Mouse (Mus musculus): ENCODE measurements around the gene Gm42372. TPM values are rescaled to one million over a fixed set of nuclear protein-coding genes. Genes with fewer than 3 reads are reported as not detected.

Gm42372 gene
- polyA plus RNA-seq, 1 experiment from 2014 or later = 1.5 TPM

- Histone ChIP-seq H3K27me3 (replicated peaks) (no peaks in the 10 kb centered on the region), H3K9ac (no peak overlapping the region), H3K4me1 (0 out of 2 replicates have a peak, but pooled peaks cover 7% of the 10 kb centered on the region), H3K9me3 (no peaks in the 10 kb centered on the region), H3K4me3 (no peak overlapping the region), H3K36me3 (no peaks in the 10 kb centered on the region), H3K4me2 (replicated peaks) (no peak overlapping the region), H3K27ac (no peak overlapping the region)
- ATAC-seq (ENCODE audit: low FRiP score, low read depth) = no peak
- WGBS = 68% methylated on average over 8 of the region's 8 CpGs
These were observed 6.6 kb upstream of the Gm42372 start for GRCm38 (mm10) chr7:16976298-16976697.

GRCm38 (mm10) chr7:16978173-16978572 lies 4.7 kb upstream of the Gm42372 start:
- H3K36me3 ChIP-seq = no peaks in the 10 kb centered on the region
- no peak overlapping the region for H3K9ac ChIP-seq
- peaks cover 16% of the 10 kb centered on the region for H3K4me1 ChIP-seq
- no peak overlapping the region for H3K4me3 ChIP-seq
- no peak overlapping the region for H3K4me2 ChIP-seq (replicated peaks)
- no peak overlapping the region for H3K27ac ChIP-seq
- no peaks in the 10 kb centered on the region for H3K9me3 ChIP-seq
- 78% methylated on average over 6 of the region's 6 CpGs for WGBS
- H3K27me3 ChIP-seq (replicated peaks) = no peaks in the 10 kb centered on the region
- no peak for ATAC-seq (ENCODE audit: low FRiP score, low read depth)

GRCm38 (mm10) chr7:16978593-16978992 lies 4.3 kb upstream of the Gm42372 start:
- no peak for ATAC-seq (ENCODE audit: low FRiP score, low read depth)
- WGBS = 97% methylated on average over 3 of the region's 3 CpGs

GRCm38 (mm10) chr7:16980348-16980747 lies 2.5 kb upstream of the Gm42372 start:
- Histone ChIP-seq H3K27me3 (replicated peaks) (no peaks in the 10 kb centered on the region), H3K27ac (0 out of 2 replicates have a peak overlapping the region, but pooled peaks have one; percentile 59), H3K36me3 (no peaks in the 10 kb centered on the region), H3K9me3 (no peaks in the 10 kb centered on the region), H3K4me1 (peaks cover 24% of the 10 kb centered on the region), H3K4me3 (no peak overlapping the region), H3K4me2 (replicated peaks) (peak overlapping the region; percentile 50), H3K9ac (no peak overlapping the region)
- WGBS = 3% methylated on average over 12 of the region's 12 CpGs
- no peak for ATAC-seq (ENCODE audit: low FRiP score, low read depth)

More at GRCm38 (mm10) chr7:16978593-16978992, 4.3 kb upstream of the Gm42372 start:
- H3K4me3 ChIP-seq = no peak overlapping the region
- no peak overlapping the region for H3K4me2 ChIP-seq (replicated peaks)
- H3K36me3 ChIP-seq = no peaks in the 10 kb centered on the region
- H3K27ac ChIP-seq = no peak overlapping the region
- H3K4me1 ChIP-seq = peaks cover 20% of the 10 kb centered on the region
- no peaks in the 10 kb centered on the region for H3K9me3 ChIP-seq
- H3K9ac ChIP-seq = no peak overlapping the region
- H3K27me3 ChIP-seq (replicated peaks) = no peaks in the 10 kb centered on the region

- ATAC-seq (ENCODE audit: low FRiP score, low read depth) = no peak
- WGBS = 57% methylated on average over 7 of the region's 7 CpGs
- Histone ChIP-seq H3K4me3 (no peak overlapping the region), H3K36me3 (no peaks in the 10 kb centered on the region), H3K27me3 (replicated peaks) (no peaks in the 10 kb centered on the region), H3K4me2 (replicated peaks) (0 out of 2 replicates have a peak overlapping the region, but pooled peaks have one; percentile 12), H3K4me1 (peaks cover 46% of the 10 kb centered on the region), H3K27ac (peak overlapping the region; percentile 8), H3K9ac (peak overlapping the region; percentile 26; the same call in 1 of the 2 replicates), H3K9me3 (no peaks in the 10 kb centered on the region)
These were observed 4.8 kb downstream of the Gm42372 start for GRCm38 (mm10) chr7:16987541-16988149.

GRCm38 (mm10) chr7:16988405-16988804 lies 5.5 kb downstream of the Gm42372 start:
- H3K4me3 ChIP-seq = no peak overlapping the region
- ATAC-seq (ENCODE audit: low FRiP score, low read depth) = no peak
- no peaks in the 10 kb centered on the region for H3K27me3 ChIP-seq (replicated peaks)
- H3K4me1 ChIP-seq = peaks cover 40% of the 10 kb centered on the region
- H3K9me3 ChIP-seq = no peaks in the 10 kb centered on the region
- 53% methylated on average over 3 of the region's 3 CpGs for WGBS
- no peak overlapping the region for H3K4me2 ChIP-seq (replicated peaks)
- H3K9ac ChIP-seq = no peak overlapping the region
- H3K36me3 ChIP-seq = no peaks in the 10 kb centered on the region
- H3K27ac ChIP-seq = no peak overlapping the region; the same call in 1 of the 2 replicates

GRCm38 (mm10) chr7:16990006-16990744 lies 7.3 kb downstream of the Gm42372 start:
- Histone ChIP-seq H3K4me3 (no peak overlapping the region), H3K9me3 (no peaks in the 10 kb centered on the region), H3K27me3 (replicated peaks) (no peaks in the 10 kb centered on the region), H3K4me2 (replicated peaks) (no peak overlapping the region), H3K4me1 (peaks cover 40% of the 10 kb centered on the region), H3K9ac (no peak overlapping the region), H3K36me3 (no peaks in the 10 kb centered on the region), H3K27ac (no peak overlapping the region)
- no peak for ATAC-seq (ENCODE audit: low FRiP score, low read depth)
- 41% methylated on average over 15 of the region's 15 CpGs for WGBS

- peak; percentile 56 for ATAC-seq (ENCODE audit: low FRiP score, low read depth)
- no peak overlapping the region for H3K4me3 ChIP-seq
- WGBS = 58% methylated on average over 18 of the region's 18 CpGs
- peaks cover 47% of the 10 kb centered on the region for H3K4me1 ChIP-seq
- no peaks in the 10 kb centered on the region for H3K9me3 ChIP-seq
- H3K27ac ChIP-seq = no peak overlapping the region
- peak overlapping the region; percentile 27 for H3K4me2 ChIP-seq (replicated peaks)
- H3K9ac ChIP-seq = no peak overlapping the region
- 0 out of 2 replicates have a peak, but pooled peaks cover 3% of the 10 kb centered on the region for H3K27me3 ChIP-seq (replicated peaks)
- no peaks in the 10 kb centered on the region for H3K36me3 ChIP-seq
These were observed 9.0 kb downstream of the Gm42372 start for GRCm38 (mm10) chr7:16991681-16992450.

GRCm38 (mm10) chr7:16992451-16992807 lies 9.5 kb downstream of the Gm42372 start, which contains the start of gene Ccdc8:
Ccdc8 (plus strand) TSS chr7:16992708.
- Histone ChIP-seq H3K4me2 (replicated peaks) (peak within 1 kb of the TSS; percentile 57), H3K9ac (0 out of 2 replicates have a peak within 1 kb of the TSS, but pooled peaks have one; percentile 49), H3K9me3 (no peaks in the 10 kb centered on the region), H3K4me1 (peaks cover 41% of the 10 kb centered on the region), H3K4me3 (peak within 1 kb of the TSS; percentile 39; the same call in 1 of the 2 replicates), H3K36me3 (0 out of 2 replicates have a peak, but pooled peaks cover under 1% of the 10 kb centered on the region), H3K27ac (no peak within 1 kb of the TSS), H3K27me3 (replicated peaks) (0 out of 2 replicates have a peak, but pooled peaks cover 3% of the 10 kb centered on the region)
- no peak for ATAC-seq (ENCODE audit: low FRiP score, low read depth)
- 95% methylated on average over 5 of the region's 5 CpGs for WGBS

GRCm38 (mm10) chr7:16993651-16994399 lies 10.9 kb downstream of the Gm42372 start:
- Histone ChIP-seq H3K27me3 (replicated peaks) (0 out of 2 replicates have a peak, but pooled peaks cover 3% of the 10 kb centered on the region), H3K4me2 (replicated peaks) (peak overlapping the region; percentile 57), H3K4me1 (peaks cover 37% of the 10 kb centered on the region), H3K27ac (no peak overlapping the region), H3K4me3 (peak overlapping the region; percentile 39), H3K36me3 (0 out of 2 replicates have a peak, but pooled peaks cover 5% of the 10 kb centered on the region), H3K9me3 (no peaks in the 10 kb centered on the region), H3K9ac (peak overlapping the region; percentile 49; the same call in 1 of the 2 replicates)
- peak; percentile 30 for ATAC-seq (ENCODE audit: low FRiP score, low read depth)
- WGBS = 4% methylated on average over 27 of the region's 27 CpGs

- H3K27me3 ChIP-seq (replicated peaks) = 0 out of 2 replicates have a peak, but pooled peaks cover 3% of the 10 kb centered on the region
- 12% methylated on average over 20 of the region's 20 CpGs for WGBS
These were observed 11.5 kb downstream of the Gm42372 start for GRCm38 (mm10) chr7:16994400-16994799.

More at GRCm38 (mm10) chr7:16994400-16994799, 11.5 kb downstream of the Gm42372 start:
- H3K27ac ChIP-seq = no peak overlapping the region
- H3K4me3 ChIP-seq = peak overlapping the region; percentile 39
- H3K36me3 ChIP-seq = 0 out of 2 replicates have a peak, but pooled peaks cover 5% of the 10 kb centered on the region
- H3K4me2 ChIP-seq (replicated peaks) = peak overlapping the region; percentile 57
- no peaks in the 10 kb centered on the region for H3K9me3 ChIP-seq
- peaks cover 37% of the 10 kb centered on the region for H3K4me1 ChIP-seq
- peak overlapping the region; percentile 49; the same call in 1 of the 2 replicates for H3K9ac ChIP-seq
- no peak for ATAC-seq (ENCODE audit: low FRiP score, low read depth)

All from neural tube, embryonic 12.5 days (tissue).